Mouse (Mus musculus): ENCODE data around the gene Cd320.

DNA sequence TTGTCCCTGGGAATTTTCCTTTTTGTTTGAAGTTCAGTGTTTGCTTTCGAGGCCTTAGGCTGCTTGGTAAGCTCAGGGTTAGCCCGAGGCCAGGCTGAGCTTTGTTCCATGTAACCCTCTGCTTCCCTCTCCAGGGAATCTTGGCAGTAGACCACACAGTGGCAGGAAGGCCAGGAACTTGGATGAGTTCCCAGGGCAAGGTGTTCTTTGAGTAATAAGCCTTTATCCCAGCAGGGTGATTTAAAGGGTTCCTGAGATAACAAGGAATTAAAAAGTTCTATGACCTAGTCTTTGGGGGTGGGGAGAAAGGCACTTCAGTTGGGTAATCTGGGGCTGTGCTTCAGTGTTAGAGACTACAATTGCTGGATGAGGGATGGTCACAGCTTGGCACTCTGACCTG is 14.0 kb upstream of the Cd320 start:
- TF ChIP-seq CTCF (IDR thresholded peaks at IDR 0.05; ENCODE audit: low read depth, low read length), result no peak
- no peak for TF ChIP-seq TAL1 (conservative IDR thresholded peaks at IDR 0.05; ENCODE audit: low read depth, low read length)
- no peak for TF ChIP-seq GATA1 (IDR thresholded peaks at IDR 0.05; ENCODE audit: borderline replicate concordance, low read length)
- no peak for TF ChIP-seq GATA2 (IDR thresholded peaks at IDR 0.05; ENCODE audit: borderline replicate concordance, low read depth, low read length)

Measured in G1E (cell line).